Mouse (Mus musculus) ES-E14 (cell line): ENCODE results near the gene Gm49337. TPM values are rescaled to one million over a fixed set of nuclear protein-coding genes. Genes with fewer than 3 reads are reported as not detected.
A peak's percentile ranks its signal among the peaks of the same experiment; 100 is the strongest.

ENCODE experiments used
- DNase-seq: peaks from one replicate; pipeline ENCODE4 v3.0.0-alpha.2; 2013; ENCODE audit warnings: low read depth, low spot score
- H3K27ac ChIP-seq: 2 replicates; pipeline ENCODE4 v1.5.1; 2012; ENCODE audit warnings: low read depth, mild to moderate bottlenecking, low read length, moderate library complexity, mixed read lengths; ENCODE audit not compliant: poor library complexity, insufficient read depth, severe bottlenecking
- H3K36me3 ChIP-seq: 2 replicates; pipeline ENCODE4 v1.6.1; 2012; ENCODE audit warnings: mild to moderate bottlenecking, low read length, moderate library complexity, mixed read lengths; ENCODE audit not compliant: control insufficient read depth, poor library complexity, insufficient read depth, severe bottlenecking
- H3K4me1 ChIP-seq, 2 experiments: fragments of 150-350 bp in 1 of 2; sonication (generic) in 1 of 2; 2 replicates each; pipeline ENCODE4 v1.6.1; 2012; ENCODE audit warnings: low read length in 2 of 2, mild to moderate bottlenecking in 1 of 2, mixed read lengths in 1 of 2; ENCODE audit not compliant: control insufficient read depth in 2 of 2, insufficient read depth in 2 of 2, poor library complexity in 1 of 2
- H3K4me3 ChIP-seq, 2 experiments: fragments of 150-350 bp in 1 of 2; sonication (generic) in 1 of 2; 2 replicates each; pipeline ENCODE4 v1.5.1; 2012; ENCODE audit warnings: low read length in 2 of 2, low read depth in 1 of 2, mild to moderate bottlenecking in 1 of 2, mixed read lengths in 1 of 2; ENCODE audit not compliant: insufficient read depth in 1 of 2, poor library complexity in 1 of 2, severe bottlenecking in 1 of 2
- H3K9ac ChIP-seq: 2 replicates; pipeline ENCODE4 v1.6.1; 2012; ENCODE audit warnings: low read depth, mild to moderate bottlenecking, low read length, mixed read lengths; ENCODE audit not compliant: poor library complexity, insufficient read depth, severe bottlenecking
- H3K9me3 ChIP-seq: fragments of 150-350 bp; sonication (generic); 2 replicates; pipeline ENCODE4 v1.6.1; 2012; ENCODE audit warnings: low read depth, mild to moderate bottlenecking, low read length; ENCODE audit not compliant: control insufficient read depth, insufficient read depth
- CHD2 ChIP-seq: IDR thresholded peaks from 2 replicates; pipeline ENCODE4 v1.6.1; 2014; ENCODE audit warnings: mild to moderate bottlenecking, low read depth, low read length, inconsistent platforms
- HCFC1 ChIP-seq: IDR thresholded peaks from 2 replicates; pipeline ENCODE4 v1.6.1; 2012; ENCODE audit warnings: low read length, inconsistent platforms, borderline replicate concordance; ENCODE audit not compliant: insufficient read depth
- MAFK ChIP-seq: IDR thresholded peaks from 2 replicates; pipeline ENCODE4 v1.6.1; 2014; ENCODE audit warnings: mild to moderate bottlenecking, low read depth, low read length, inconsistent platforms; ENCODE audit not compliant: insufficient read depth
- ZC3H11A ChIP-seq: IDR thresholded peaks from 2 replicates; pipeline ENCODE4 v1.6.1; 2012; ENCODE audit warnings: low read depth, mild to moderate bottlenecking, inconsistent platforms, low read length, borderline replicate concordance
- ZNF384 ChIP-seq: IDR thresholded peaks from 2 replicates; pipeline ENCODE4 v1.6.1; 2012; ENCODE audit warnings: low read depth, low read length, inconsistent platforms
- in situ Hi-C, 2 experiments: fragments of 600-800 bp; cut with MboI; formaldehyde crosslinking; loops; one replicate each; pipeline ENCODE4 v1.15.1; 2025; ENCODE audit warnings: low sequenced_read_pairs in 2 of 2, inconsistent platforms in 1 of 2; ENCODE audit not compliant: unreplicated experiment in 2 of 2
- total RNA-seq: library from RNA; depleted of rRNA; stranded (reverse); fragments of 300-350 nt; gene quantifications from 2 replicates; pipeline ENCODE4 v1.2.3, GENCODE M21; 2012; rRNA removed

The Gm49337 gene
- 0.69 and 1.0 TPM in 2 replicates for total RNA-seq

DNA sequence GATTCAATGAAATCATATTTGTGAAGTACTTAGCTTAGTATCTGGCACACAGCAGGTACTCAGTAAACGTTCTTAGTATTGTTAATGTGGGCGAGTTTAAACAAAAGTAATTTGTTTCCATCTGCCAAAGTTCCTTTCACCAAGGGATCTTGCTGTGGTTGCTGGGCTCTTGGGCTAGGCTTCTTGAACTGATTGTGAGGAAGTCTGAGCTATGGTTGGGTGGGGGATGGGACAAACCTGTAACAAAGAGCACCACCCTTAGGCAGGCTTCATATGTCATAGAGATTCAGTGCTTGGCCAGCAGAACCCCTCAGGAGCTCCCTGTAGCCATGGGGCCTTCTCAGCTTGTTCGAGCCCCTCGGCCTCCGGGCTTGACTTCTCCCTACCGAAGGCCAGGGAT, at the start of gene Gm49337, which contains the start of gene 1700042G07Rik:
Gm49337 (plus strand) TSS at position 313 of the 400 bp plus-strand sequence.
1700042G07Rik (plus strand) TSS at position 301 of the 400 bp plus-strand sequence.
- Histone ChIP-seq H3K4me3 (no peak within 1 kb of the TSS), H3K9me3 (no peaks in the 10 kb centered on the region), H3K27ac (no peak within 1 kb of the TSS), H3K9ac (no peak within 1 kb of the TSS), H3K4me1 (peaks cover 4 to 28% of the 10 kb centered on the region in 2 experiments; a peak in 3 of 4 replicates), H3K36me3 (no peaks in the 10 kb centered on the region)
- in situ Hi-C loops, result no loop called here
- TF ChIP-seq ZNF384, result no peak
- TF ChIP-seq MAFK, result no peak
- TF ChIP-seq HCFC1, result no peak
- no peak for TF ChIP-seq ZC3H11A
- no peak for TF ChIP-seq CHD2
- no peak for DNase-seq

DNA sequence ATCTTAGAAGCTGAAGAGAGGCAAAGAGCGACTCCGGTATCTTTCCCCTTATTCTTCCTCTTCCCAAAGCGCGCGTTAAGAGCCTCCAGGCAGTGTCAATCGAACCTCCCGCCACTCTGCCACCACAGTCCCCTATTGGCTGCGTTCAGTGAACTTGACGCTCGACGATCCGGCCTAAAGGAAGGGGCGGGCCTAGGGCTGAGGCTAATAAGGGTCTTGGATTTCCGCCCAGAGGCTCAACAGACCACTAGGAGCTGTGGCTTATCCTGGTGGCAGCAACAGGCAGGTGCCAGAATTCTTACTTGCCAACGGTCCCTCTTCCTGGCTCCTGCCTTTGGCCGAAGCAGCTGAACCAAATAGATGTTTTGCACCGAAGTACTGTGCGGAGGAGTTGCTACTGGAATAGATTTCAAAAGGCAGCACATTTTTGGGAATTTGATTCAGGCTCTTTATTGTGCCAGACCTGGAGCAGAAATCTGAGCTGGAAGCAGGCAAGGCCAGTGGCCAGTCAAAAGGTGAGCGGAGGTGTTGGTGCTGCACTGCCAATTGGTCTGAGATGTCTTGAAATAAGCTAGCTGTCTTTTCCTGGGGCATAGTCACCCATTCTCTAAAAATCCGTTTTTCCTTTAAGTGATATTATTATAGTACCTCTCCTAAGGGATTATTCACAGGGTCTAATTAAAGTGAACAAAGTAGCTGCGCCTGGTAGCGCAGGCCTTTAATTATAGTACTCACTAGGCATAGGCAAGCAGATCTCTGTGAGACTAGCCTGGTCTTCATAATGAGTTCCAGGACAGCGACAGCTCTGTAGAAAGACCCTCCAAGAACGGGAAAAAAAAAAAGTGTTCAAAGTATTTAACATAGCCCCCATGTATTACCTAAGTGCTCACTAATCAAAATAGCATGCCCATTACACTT, 49.3 kb upstream of the Gm49337 start, which contains the start of the genes Rad54l and Pomgnt1:
Rad54l (minus strand) TSS at position 89 of the 918 bp plus-strand sequence.
Pomgnt1 (plus strand) TSS at position 239 of the 918 bp plus-strand sequence.
- peak within 1 kb of the TSS; percentile 95 for H3K4me3 ChIP-seq
- peaks cover 0 to 2% of the 10 kb centered on the region in 2 experiments; a peak in 2 of 4 replicates for H3K4me1 ChIP-seq
- H3K9me3 ChIP-seq, result no peaks in the 10 kb centered on the region
- in situ Hi-C loops, result no loop called here
- DNase-seq, result peak; percentile 95
- H3K27ac ChIP-seq, result no peak within 1 kb of the TSS; the same call in 1 of the 2 replicates
- TF ChIP-seq HCFC1 (peak; percentile 75; the same call in 1 of the 2 replicates), ZC3H11A (no peak), CHD2 (peak; percentile 80), ZNF384 (no peak), MAFK (no peak)
- peaks cover 8% of the 10 kb centered on the region; the same call in 1 of the 2 replicates for H3K36me3 ChIP-seq
- peak within 1 kb of the TSS; percentile 93 for H3K9ac ChIP-seq

DNA sequence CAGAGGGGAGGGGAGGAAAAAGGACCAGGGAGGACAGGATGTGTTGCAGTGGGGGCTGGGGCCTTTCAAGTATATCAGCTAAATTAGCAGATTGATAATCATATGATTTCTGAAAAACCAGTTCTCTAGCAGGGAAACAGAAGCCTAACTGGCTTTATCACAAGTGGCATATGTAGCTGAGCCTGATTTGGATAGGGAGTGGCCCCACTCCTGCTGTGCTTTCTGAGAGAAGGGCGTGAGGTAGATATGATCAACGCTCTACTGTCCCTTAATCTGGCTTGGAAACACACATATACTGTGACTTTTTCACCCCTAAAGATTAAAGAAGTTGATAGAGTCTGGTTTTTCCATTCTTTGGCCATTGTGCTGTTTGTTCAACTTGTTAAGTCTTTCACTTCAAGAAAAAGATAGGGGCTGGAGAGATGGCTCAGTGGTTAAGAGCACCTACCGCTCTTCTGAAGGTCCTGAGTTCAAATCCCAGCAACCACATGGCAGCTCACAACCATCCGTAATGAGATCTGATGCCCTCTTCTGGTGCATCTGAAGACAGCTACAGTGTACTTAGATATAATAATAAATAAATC, 47.3 kb upstream of the Gm49337 start:
- H3K27ac ChIP-seq, result no peak overlapping the region
- H3K9ac ChIP-seq, result no peak overlapping the region
- no peak overlapping the region for H3K4me3 ChIP-seq
- TF ChIP-seq ZNF384 (no peak), ZC3H11A (no peak), MAFK (no peak), HCFC1 (no peak), CHD2 (no peak)
- DNase-seq, result no peak
- in situ Hi-C loops, result no loop called here
- H3K36me3 ChIP-seq, result no peaks in the 10 kb centered on the region
- H3K9me3 ChIP-seq, result no peaks in the 10 kb centered on the region
- peaks cover 0 to 2% of the 10 kb centered on the region in 2 experiments; a peak in 2 of 4 replicates for H3K4me1 ChIP-seq

DNA sequence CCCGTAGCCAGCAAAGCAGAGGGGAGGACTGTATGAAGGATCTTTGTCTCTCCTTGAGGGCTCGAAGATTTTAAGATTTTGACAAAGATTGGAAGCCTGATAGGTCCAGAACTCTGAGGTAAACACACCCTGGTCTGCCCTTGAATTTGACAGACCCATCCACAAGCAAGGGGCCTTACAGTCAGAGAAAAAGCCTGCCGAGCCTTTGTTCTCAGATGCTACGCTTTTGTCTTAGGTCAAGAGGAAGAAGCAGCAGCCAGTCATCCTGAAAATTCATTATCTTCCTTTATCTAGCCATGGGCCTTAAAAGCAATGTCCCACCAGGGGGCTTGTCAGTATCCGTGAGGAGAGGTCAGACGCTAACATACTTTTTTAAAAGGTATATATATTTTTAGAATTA, 45.2 kb upstream of the Gm49337 start:
- no peak overlapping the region for H3K27ac ChIP-seq
- no peaks in the 10 kb centered on the region for H3K9me3 ChIP-seq
- in situ Hi-C loops, result no loop called here
- H3K4me1 ChIP-seq, result peaks cover 0 to 2% of the 10 kb centered on the region in 2 experiments; a peak in 2 of 4 replicates
- no peak for DNase-seq
- no peak for TF ChIP-seq HCFC1
- TF ChIP-seq CHD2, result no peak
- no peak for TF ChIP-seq ZNF384
- TF ChIP-seq ZC3H11A, result no peak
- no peak for TF ChIP-seq MAFK
- no peaks in the 10 kb centered on the region for H3K36me3 ChIP-seq
- H3K4me3 ChIP-seq, result no peak overlapping the region
- no peak overlapping the region for H3K9ac ChIP-seq
